Mouse (Mus musculus) megakaryocyte, embryonic 14.5 days (primary cell): Measurements from ENCODE around the gene Commd9. TPM values are rescaled to one million over a fixed set of nuclear protein-coding genes. Genes with fewer than 3 reads are reported as not detected.
A peak's percentile ranks its signal among the peaks of the same experiment; 100 is the strongest.

Source experiments
- H3K27me3 ChIP-seq: replicated peaks from 2 replicates; pipeline ENCODE3; 2012; ENCODE audit warnings: inconsistent platforms
- H3K36me3 ChIP-seq: replicated peaks from 2 replicates; pipeline ENCODE3; 2012; ENCODE audit warnings: low read length, inconsistent platforms, mixed read lengths
- H3K4me1 ChIP-seq: 2 replicates; pipeline ENCODE4 v1.6.1; 2012; ENCODE audit warnings: inconsistent platforms
- H3K4me3 ChIP-seq: replicated peaks from 2 replicates; pipeline ENCODE3; 2012; ENCODE audit warnings: moderate library complexity, mild to moderate bottlenecking, inconsistent platforms
- H3K9me3 ChIP-seq: 2 replicates; pipeline ENCODE4 v1.6.1; 2012; ENCODE audit warnings: inconsistent platforms
- FLI1 ChIP-seq: IDR thresholded peaks from 2 replicates; pipeline ENCODE4 v1.6.1; 2012; ENCODE audit warnings: low read length, inconsistent platforms, mixed read lengths
- GATA1 ChIP-seq: IDR thresholded peaks from 3 replicates; pipeline ENCODE4 v1.6.1; 2012; ENCODE audit warnings: mixed read lengths, low read length, inconsistent platforms, borderline replicate concordance
- polyA plus RNA-seq: library from polyadenylated mRNA; stranded (reverse); fragments of >175 nt; gene quantifications from 2 replicates; pipeline ENCODE4 v1.2.3, GENCODE M21; 2012; ENCODE audit warnings: low replicate concordance; ENCODE audit not compliant: insufficient read depth

The Commd9 gene
- polyA plus RNA-seq, 1 experiment, result 49.6 TPM

DNA sequence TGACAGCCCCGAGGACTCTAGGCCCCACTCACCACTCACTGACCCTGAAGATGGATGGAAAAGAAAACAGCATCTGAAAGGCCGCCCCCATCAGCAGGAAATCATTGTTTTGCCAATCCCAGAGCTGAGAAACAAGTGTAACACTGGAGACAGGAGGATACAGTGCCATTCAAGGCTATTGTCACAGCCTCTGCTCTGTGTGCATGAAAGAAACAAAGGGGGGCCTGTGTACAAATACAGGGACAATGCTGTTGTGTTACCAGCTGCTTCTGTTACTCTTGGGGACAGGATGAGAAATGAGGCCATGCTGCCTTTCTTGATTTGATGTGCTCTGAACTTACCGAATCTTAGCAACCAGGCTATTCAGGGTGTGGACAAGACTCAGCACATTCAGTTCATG is 3.0 kb upstream of the Commd9 start, which contains the start of gene Prr5l:
Gene Prr5l, minus strand, starts transcription at position 30 of the 400 bp plus-strand sequence.
- TF ChIP-seq GATA1 (no peak), FLI1 (no peak)
- peaks cover 2% of the 10 kb centered on the region for H3K27me3 ChIP-seq
- H3K36me3 ChIP-seq, result no peaks in the 10 kb centered on the region
- H3K9me3 ChIP-seq, result no peaks in the 10 kb centered on the region
- H3K4me1 ChIP-seq, result peaks cover 75% of the 10 kb centered on the region
- peak within 1 kb of the TSS; percentile 31 for H3K4me3 ChIP-seq

DNA sequence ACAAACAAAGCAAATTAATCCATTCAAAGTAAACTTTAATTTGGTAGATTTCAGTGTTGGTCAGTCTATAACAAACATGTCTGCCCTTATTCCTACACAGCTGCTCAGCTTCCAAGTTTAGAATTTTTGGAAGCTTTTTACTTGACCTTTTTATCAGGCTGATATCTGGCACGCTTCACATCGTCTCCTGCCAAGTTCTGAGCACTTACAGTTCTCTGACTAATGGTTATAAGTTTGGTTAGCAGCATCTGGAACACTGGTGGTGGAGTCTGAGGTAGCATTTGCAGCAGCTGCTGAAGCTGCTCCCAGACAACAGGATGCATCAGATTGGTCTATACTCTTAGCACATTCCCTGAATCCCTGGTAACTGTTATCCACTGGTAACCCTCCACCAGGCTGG is 1.8 kb upstream of the Commd9 start:
- TF ChIP-seq GATA1 (no peak), FLI1 (no peak)
- Histone ChIP-seq H3K36me3 (peaks cover 7% of the 10 kb centered on the region), H3K4me1 (peaks cover 70% of the 10 kb centered on the region), H3K9me3 (no peaks in the 10 kb centered on the region), H3K4me3 (peak overlapping the region; percentile 34), H3K27me3 (peaks cover 2% of the 10 kb centered on the region)

DNA sequence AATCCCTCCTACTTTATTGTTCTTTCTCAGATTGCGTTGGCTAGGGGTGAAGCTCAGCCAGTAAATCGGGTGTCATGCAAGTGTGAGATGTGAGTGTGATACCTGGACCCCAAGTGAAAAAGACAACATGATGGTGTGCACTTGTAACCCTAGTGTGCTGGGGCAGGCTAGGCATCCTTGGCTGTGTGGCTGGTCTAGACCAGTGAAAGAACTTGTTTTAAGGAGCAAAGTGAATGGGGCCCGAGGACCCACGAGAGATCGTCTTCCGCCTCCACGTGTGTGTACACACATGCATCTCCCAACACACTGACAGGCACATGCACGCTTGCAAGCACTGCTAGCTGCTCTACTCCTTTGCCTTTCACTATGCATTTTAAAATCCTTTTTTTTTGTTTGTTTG is 2.8 kb downstream of the Commd9 start:
- Histone ChIP-seq H3K4me3 (no peak overlapping the region), H3K27me3 (no peaks in the 10 kb centered on the region), H3K9me3 (no peaks in the 10 kb centered on the region), H3K36me3 (peaks cover 26% of the 10 kb centered on the region), H3K4me1 (peaks cover 68% of the 10 kb centered on the region)
- no peak for TF ChIP-seq GATA1
- no peak for TF ChIP-seq FLI1

DNA sequence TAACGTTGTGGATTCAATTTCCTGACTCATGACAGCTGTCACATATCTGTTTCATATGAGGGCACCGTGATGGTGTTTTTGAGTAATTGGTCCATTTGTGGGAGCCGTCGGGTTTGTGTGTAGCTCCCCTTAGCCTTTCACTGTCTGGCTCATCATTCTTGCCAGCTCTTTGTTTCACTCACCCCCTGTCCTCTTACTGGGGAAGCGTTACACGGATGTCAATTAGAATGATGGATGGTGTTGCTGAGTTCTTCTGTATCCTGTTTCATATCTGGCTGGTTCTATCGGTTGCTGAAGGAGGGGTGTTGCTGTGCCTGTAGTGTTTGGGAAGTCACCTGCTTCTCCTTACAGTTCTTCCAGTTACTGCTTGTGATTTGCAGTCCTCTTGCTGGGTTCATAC is 5.1 kb downstream of the Commd9 start:
- H3K9me3 ChIP-seq, result no peaks in the 10 kb centered on the region
- no peaks in the 10 kb centered on the region for H3K27me3 ChIP-seq
- peaks cover 49% of the 10 kb centered on the region for H3K36me3 ChIP-seq
- H3K4me3 ChIP-seq, result no peak overlapping the region
- H3K4me1 ChIP-seq, result peaks cover 67% of the 10 kb centered on the region
- no peak for TF ChIP-seq GATA1
- no peak for TF ChIP-seq FLI1

DNA sequence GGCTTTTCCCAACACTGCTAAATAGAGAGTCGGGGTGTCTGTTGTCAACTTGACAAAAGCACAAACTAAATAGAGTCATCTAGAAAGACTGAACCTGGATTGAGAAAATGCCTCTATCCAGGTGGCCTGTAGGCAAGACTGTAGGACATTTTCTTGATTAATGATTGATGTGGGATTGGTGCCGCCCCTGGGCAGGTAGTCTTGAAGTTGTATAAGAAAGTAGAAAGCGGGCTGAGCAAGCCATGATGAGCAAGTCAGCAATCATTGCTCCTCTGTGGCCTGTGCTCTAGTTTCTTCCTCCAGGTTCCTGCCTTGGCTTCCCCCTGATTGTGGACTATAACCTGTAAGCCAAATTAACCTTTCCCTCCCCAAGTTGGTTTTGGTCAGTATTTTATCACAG is 8.1 kb downstream of the Commd9 start:
- Histone ChIP-seq H3K4me1 (peaks cover 59% of the 10 kb centered on the region), H3K27me3 (no peaks in the 10 kb centered on the region), H3K4me3 (no peak overlapping the region), H3K36me3 (peaks cover 73% of the 10 kb centered on the region), H3K9me3 (no peaks in the 10 kb centered on the region)
- TF ChIP-seq GATA1, result no peak
- TF ChIP-seq FLI1, result no peak

DNA sequence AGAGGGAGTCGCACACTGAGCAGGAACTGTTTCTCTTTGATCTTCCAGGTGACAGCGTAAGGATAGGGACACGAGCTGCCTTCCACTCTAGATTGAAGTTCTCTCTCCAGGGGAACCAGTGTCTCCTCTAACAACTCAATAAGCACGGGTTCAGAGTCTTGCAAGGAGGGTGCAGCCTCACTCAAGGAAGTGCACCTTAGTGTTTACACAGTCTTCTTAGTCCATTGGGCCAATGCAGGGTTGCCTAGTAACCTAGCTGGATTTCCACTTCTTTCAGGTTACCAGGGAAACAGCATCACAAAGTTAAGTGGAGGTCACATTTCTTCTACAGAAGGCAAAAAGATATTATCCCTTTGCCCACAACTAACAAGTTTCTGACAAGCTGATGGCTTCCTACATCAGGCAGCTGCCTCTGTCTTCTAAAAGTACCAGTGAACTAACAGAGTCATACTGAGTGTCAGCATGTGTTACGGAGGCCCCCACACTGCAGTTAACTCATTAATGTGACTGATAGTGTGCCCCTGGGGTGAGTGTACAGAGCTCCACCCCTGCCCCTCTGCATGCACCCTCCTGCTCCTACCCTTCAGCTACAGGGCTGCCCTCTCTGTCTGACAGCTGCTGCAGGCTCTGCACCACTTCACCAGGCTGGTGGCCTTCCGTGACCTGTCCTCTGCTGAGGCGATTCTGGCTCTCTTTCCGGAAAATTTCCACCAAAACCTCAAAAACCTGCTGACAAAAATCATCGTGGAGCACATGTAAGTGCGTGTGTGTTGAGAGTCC is 10.6 kb downstream of the Commd9 start:
- TF ChIP-seq GATA1 (no peak), FLI1 (no peak)
- peaks cover 85% of the 10 kb centered on the region for H3K36me3 ChIP-seq

DNA sequence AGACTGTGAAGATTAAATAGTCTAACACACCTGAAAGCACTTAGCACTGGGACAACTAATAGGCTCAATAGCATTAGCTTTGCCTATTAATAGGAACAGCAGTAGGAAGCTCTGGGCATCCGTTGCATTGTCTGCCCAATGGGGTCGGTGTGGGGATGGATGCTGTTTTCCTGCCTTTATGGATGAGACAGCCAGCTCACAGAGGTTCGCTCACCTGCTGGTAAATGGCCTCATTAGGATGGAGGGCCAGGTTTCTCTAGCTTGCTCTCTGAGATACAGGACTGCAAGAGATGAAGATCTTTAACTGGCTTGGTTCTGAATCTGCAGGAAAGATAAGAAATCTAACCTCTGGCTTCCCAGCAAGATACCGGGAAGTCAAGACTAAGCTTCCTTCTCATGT is 16.1 kb downstream of the Commd9 start:
- Histone ChIP-seq H3K9me3 (no peaks in the 10 kb centered on the region), H3K27me3 (peaks cover 2% of the 10 kb centered on the region), H3K4me3 (no peak overlapping the region), H3K4me1 (peaks cover 20% of the 10 kb centered on the region), H3K36me3 (peaks cover 61% of the 10 kb centered on the region)
- TF ChIP-seq GATA1, result no peak
- TF ChIP-seq FLI1, result no peak

More for the DNA sequence above, 10.6 kb downstream of the Commd9 start:
- Histone ChIP-seq H3K4me1 (peaks cover 45% of the 10 kb centered on the region), H3K9me3 (no peaks in the 10 kb centered on the region), H3K4me3 (no peak overlapping the region), H3K27me3 (no peaks in the 10 kb centered on the region)

DNA sequence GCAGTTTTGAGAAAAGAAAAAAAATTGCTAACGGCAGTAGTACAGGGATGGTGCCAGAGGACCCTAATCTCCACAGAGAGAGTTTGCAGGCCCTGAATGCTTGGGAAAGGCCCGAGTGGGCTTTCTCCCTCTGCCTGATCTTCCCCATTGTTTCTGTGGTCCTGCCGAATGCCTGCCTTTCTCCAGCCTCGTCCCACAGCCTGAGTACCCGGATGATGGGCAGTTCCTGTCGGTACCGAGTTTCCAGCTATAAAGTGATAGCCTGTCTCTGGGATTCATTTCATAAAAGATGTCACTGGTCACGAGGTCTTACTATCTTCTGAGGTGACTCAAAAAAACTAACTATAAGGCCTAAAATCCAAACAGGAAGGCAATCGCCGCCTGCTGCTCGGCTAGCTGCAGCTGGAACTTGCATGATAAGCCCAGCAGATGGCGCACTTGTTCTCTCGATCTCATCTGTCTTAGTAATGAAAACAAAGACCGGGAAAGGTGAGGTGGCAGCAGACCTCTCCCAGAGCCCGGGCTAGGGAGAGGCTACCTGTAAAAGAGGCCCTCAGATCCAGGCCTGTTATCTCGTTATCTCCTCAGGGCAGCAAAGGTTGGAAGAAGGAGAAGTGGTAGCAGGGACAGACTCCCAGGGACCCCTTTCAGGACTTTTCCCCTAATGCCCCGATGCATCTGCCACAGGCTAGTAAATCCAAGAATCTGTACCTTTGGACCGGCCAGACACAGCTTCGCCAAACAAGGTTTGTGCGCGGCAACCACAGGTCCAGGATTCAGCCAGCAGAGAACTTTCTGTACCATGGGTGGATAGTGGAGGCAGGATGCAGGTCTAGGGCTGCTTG is 19.7 kb downstream of the Commd9 start:
- H3K9me3 ChIP-seq, result 0 out of 2 replicates have a peak, but pooled peaks cover 4% of the 10 kb centered on the region
- TF ChIP-seq GATA1 (no peak), FLI1 (no peak)
- peaks cover 25% of the 10 kb centered on the region for H3K36me3 ChIP-seq
- H3K4me1 ChIP-seq, result peaks cover 25% of the 10 kb centered on the region
- peaks cover 14% of the 10 kb centered on the region for H3K27me3 ChIP-seq
- peak overlapping the region; percentile 85 for H3K4me3 ChIP-seq

DNA sequence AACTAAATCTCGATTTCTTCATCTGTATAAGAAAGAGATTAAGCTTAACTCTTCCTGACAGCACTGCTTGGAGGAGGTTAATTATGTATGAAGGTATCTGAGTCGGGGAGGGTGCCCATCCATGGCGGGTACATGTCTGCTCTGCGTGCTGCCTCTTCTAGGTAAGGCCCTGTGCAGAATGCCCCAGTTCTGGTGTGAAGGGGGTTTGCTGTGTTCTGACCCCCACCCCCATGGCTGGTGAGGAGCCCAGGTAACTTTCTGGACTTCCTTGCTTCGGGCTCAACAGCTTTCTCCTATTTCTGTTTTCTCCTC is 20.3 kb downstream of the Commd9 start:
- 0 out of 2 replicates have a peak, but pooled peaks cover 4% of the 10 kb centered on the region for H3K9me3 ChIP-seq
- no peak for TF ChIP-seq GATA1
- TF ChIP-seq FLI1, result no peak
- peaks cover 14% of the 10 kb centered on the region for H3K27me3 ChIP-seq
- H3K4me3 ChIP-seq, result no peak overlapping the region
- H3K36me3 ChIP-seq, result peaks cover 19% of the 10 kb centered on the region
- H3K4me1 ChIP-seq, result peaks cover 25% of the 10 kb centered on the region
